Mouse (Mus musculus): Measurements from ENCODE around the gene Krtap4-1.
"Not testable (repeated sequence)": the region's sequence is repeated elsewhere in the genome, so short reads cannot be mapped to it uniquely, and the experiment has no call there.

The Krtap4-1 gene

GRCm38 (mm10) chr11:99628138-99628537 lies at the start of gene Krtap4-1:
Gene Krtap4-1 (minus strand): TSS chr11:99628238.
- no peak for DNase-seq (ENCODE audit: low spot score)

GRCm38 (mm10) chr11:99665860-99666259 lies 37.8 kb upstream of the Krtap4-1 start, which contains the start of gene Krtap4-6:
Gene Krtap4-6 (minus strand): TSS chr11:99665960.
- DNase-seq (ENCODE audit: low spot score), result no peak

GRCm38 (mm10) chr11:99662802-99663201 lies 34.8 kb upstream of the Krtap4-1 start:
- DNase-seq (ENCODE audit: low spot score), result no peak

GRCm38 (mm10) chr11:99659256-99659655 lies 31.2 kb upstream of the Krtap4-1 start:
- no peak for DNase-seq (ENCODE audit: low spot score)

GRCm38 (mm10) chr11:99658467-99659010 lies 30.5 kb upstream of the Krtap4-1 start, which contains the start of gene Gm11563:
Gene Gm11563 (minus strand): TSS chr11:99658960.
- not testable (repeated sequence) for DNase-seq (ENCODE audit: low spot score)

GRCm38 (mm10) chr11:99657051-99657450 lies 29.0 kb upstream of the Krtap4-1 start:
- no peak for DNase-seq (ENCODE audit: low spot score)

GRCm38 (mm10) chr11:99650136-99650535 lies 22.1 kb upstream of the Krtap4-1 start, which contains the start of gene Gm11555:
Gene Gm11555 (minus strand): TSS chr11:99650236.
- DNase-seq (ENCODE audit: low spot score), result no peak

GRCm38 (mm10) chr11:99646444-99646843 lies 18.4 kb upstream of the Krtap4-1 start:
- no peak for DNase-seq (ENCODE audit: low spot score)

- no peak for DNase-seq (ENCODE audit: low spot score)
Measured at GRCm38 (mm10) chr11:99644351-99644750, 16.3 kb upstream of the Krtap4-1 start.

GRCm38 (mm10) chr11:99643635-99644139 lies 15.6 kb upstream of the Krtap4-1 start, which contains the start of gene Krtap4-7:
Gene Krtap4-7 (minus strand): TSS chr11:99644089.
- DNase-seq (ENCODE audit: low spot score), result not testable (repeated sequence)

- no peak for DNase-seq (ENCODE audit: low spot score)
Measured at GRCm38 (mm10) chr11:99640926-99641325, 12.9 kb upstream of the Krtap4-1 start.

GRCm38 (mm10) chr11:99637086-99637485 lies 9.0 kb upstream of the Krtap4-1 start:
- DNase-seq (ENCODE audit: low spot score), result no peak

GRCm38 (mm10) chr11:99634653-99635134 lies 6.7 kb upstream of the Krtap4-1 start, which contains the start of gene Krtap4-2:
Gene Krtap4-2 (minus strand): TSS chr11:99635084.
- no peak for DNase-seq (ENCODE audit: low spot score)

- DNase-seq (ENCODE audit: low spot score), result no peak
Measured at GRCm38 (mm10) chr11:99633293-99633692, 5.3 kb upstream of the Krtap4-1 start.

- no peak for DNase-seq (ENCODE audit: low spot score)
Measured at GRCm38 (mm10) chr11:99630890-99631289, 2.9 kb upstream of the Krtap4-1 start.

GRCm38 (mm10) chr11:99620335-99620734 lies 7.7 kb downstream of the Krtap4-1 start, which contains the start of gene Gm11562:
Gene Gm11562 (minus strand): TSS chr11:99620435.
- DNase-seq (ENCODE audit: low spot score), result no peak

- DNase-seq (ENCODE audit: low spot score), result no peak
Measured at GRCm38 (mm10) chr11:99614796-99615363, 13.2 kb downstream of the Krtap4-1 start, which contains the start of gene Krtap2-4. Gene Krtap2-4 (minus strand): TSS chr11:99614846.

- DNase-seq (ENCODE audit: low spot score), result not testable (repeated sequence)
Measured at GRCm38 (mm10) chr11:99610089-99610488, 17.9 kb downstream of the Krtap4-1 start, which contains the start of gene Gm11937. Gene Gm11937 (minus strand): TSS chr11:99610189.

GRCm38 (mm10) chr11:99609126-99609525 lies 18.9 kb downstream of the Krtap4-1 start:
- DNase-seq (ENCODE audit: low spot score), result no peak

- not testable (repeated sequence) for DNase-seq (ENCODE audit: low spot score)
Measured at GRCm38 (mm10) chr11:99603208-99603607, 24.8 kb downstream of the Krtap4-1 start, which contains the start of gene Gm11938. Gene Gm11938 (minus strand): TSS chr11:99603308.

- DNase-seq (ENCODE audit: low spot score), result not testable (repeated sequence)
Measured at GRCm38 (mm10) chr11:99597742-99598141, 30.3 kb downstream of the Krtap4-1 start, which contains the start of gene Krtap9-3. Gene Krtap9-3 (minus strand): TSS chr11:99598105.

GRCm38 (mm10) chr11:99590981-99591380 lies 37.1 kb downstream of the Krtap4-1 start, which contains the start of gene Krtap1-3:
Gene Krtap1-3 (minus strand): TSS chr11:99591339.
- no peak for DNase-seq (ENCODE audit: low spot score)

GRCm38 (mm10) chr11:99585096-99585495 lies 42.9 kb downstream of the Krtap4-1 start:
- DNase-seq (ENCODE audit: low spot score), result no peak

Data from MN1 (cell line).